Mouse (Mus musculus) C2C12 (cell line): ENCODE measurements at regions not wholly inside any gene's neighbourhood (a gene's known extent, or its start where the extent isn't known, plus 50 kb on each side); places are given as distances from the start of the nearest gene placed in this dataset.

ENCODE experiments used
- H3K27me3 ChIP-seq: one replicate; pipeline ENCODE4 v1.6.1; 2011; ENCODE audit not compliant: control insufficient read depth, insufficient read depth, insufficient read length
- H3K36me3 ChIP-seq: one replicate; pipeline ENCODE4 v1.6.1; 2011; ENCODE audit not compliant: control insufficient read depth, insufficient read depth
- H3K4me3 ChIP-seq: one replicate; pipeline ENCODE4 v1.5.1; 2011; ENCODE audit warnings: mild to moderate bottlenecking, control low read depth; ENCODE audit not compliant: poor library complexity, insufficient read depth, severe bottlenecking
- H3K79me2 ChIP-seq: one replicate; pipeline ENCODE4 v1.6.1; 2011; ENCODE audit not compliant: control insufficient read depth, insufficient read depth
- H3K79me3 ChIP-seq: one replicate; pipeline ENCODE4 v1.6.1; 2011; ENCODE audit warnings: low read depth, control low read depth
- H3ac ChIP-seq: one replicate; pipeline ENCODE3; 2011; ENCODE audit warnings: low read depth; ENCODE audit not compliant: control insufficient read depth, insufficient read length
- CEBPB ChIP-seq: IDR thresholded peaks from one replicate; pipeline ENCODE4 v1.6.1; 2011; ENCODE audit warnings: low read depth, mild to moderate bottlenecking, control low read depth, moderate library complexity
- CTCF ChIP-seq: IDR thresholded peaks from one replicate; pipeline ENCODE4 v1.5.1; 2011; ENCODE audit not compliant: control insufficient read depth, insufficient read depth, insufficient read length
- FOSL1 ChIP-seq: IDR thresholded peaks from one replicate; pipeline ENCODE4 v1.8.0; 2011; ENCODE audit warnings: mild to moderate bottlenecking, low read length; ENCODE audit not compliant: poor library complexity, insufficient read depth, severe bottlenecking
- MAX ChIP-seq: IDR thresholded peaks from one replicate; pipeline ENCODE4 v1.6.1; 2011; ENCODE audit warnings: mild to moderate bottlenecking, control low read depth
- MYOD1 ChIP-seq: IDR thresholded peaks from one replicate; pipeline ENCODE4 v1.6.1; 2011; ENCODE audit warnings: low read depth; ENCODE audit not compliant: control insufficient read depth, insufficient read length
- MYOG ChIP-seq: IDR thresholded peaks from one replicate; pipeline ENCODE4 v1.6.1; 2011; ENCODE audit not compliant: control insufficient read depth, insufficient read length; ENCODE audit errors: extremely low read depth
- USF1 ChIP-seq: IDR thresholded peaks from one replicate; pipeline ENCODE4 v1.6.1; 2011; ENCODE audit warnings: low read depth, mild to moderate bottlenecking, control low read depth, moderate library complexity

DNA sequence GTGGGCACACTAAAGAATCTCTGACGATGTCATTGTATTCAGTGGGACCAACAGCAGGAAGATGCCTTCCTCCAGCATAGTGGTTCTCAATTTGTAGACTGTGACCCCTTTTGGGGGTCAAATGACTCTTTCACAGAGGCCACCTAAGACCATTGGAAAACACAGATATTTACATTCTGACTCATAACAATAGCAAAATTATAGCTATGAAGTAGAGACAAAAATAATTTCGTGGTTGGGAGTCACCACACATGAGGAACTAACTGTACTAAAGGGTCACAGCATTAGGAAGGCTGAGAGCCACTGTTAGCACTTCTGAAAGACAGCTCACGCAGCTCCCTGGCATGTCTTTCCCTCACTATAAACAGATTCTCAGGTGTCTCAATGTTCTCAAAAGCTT lies 129.1 kb downstream of the Tent5c start:
- Histone ChIP-seq H3K27me3 (no peaks in the 10 kb centered on the region), H3ac (no peak overlapping the region), H3K79me3 (no peaks in the 10 kb centered on the region), H3K79me2 (no peaks in the 10 kb centered on the region), H3K36me3 (no peaks in the 10 kb centered on the region), H3K4me3 (no peak overlapping the region)
- no peak for TF ChIP-seq CEBPB
- TF ChIP-seq CTCF = no peak
- no peak for TF ChIP-seq MYOD1
- TF ChIP-seq MAX = no peak
- no peak for TF ChIP-seq USF1
- no peak for TF ChIP-seq FOSL1
- TF ChIP-seq MYOG = no peak

DNA sequence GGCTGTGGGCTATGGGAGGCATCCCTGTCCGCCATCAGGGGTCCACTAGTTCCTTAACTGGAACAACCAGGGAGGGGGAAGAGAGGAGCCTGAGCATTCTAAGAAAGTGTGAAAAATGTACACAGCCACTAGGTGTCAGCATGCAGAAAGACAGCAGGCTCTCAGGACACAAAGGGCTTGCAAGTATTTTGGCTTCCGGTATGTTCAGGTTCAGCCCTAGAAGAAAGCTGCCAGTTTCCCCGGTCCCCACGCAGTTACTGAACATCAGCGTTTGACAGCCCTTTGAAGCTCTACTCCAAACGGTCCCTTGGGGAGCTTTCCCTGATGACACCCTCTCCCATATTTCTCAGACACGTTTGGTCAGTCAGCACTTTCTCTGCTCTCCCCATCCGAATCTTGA lies 130.1 kb downstream of the Tent5c start:
- no peak for TF ChIP-seq FOSL1
- TF ChIP-seq MYOG = no peak
- TF ChIP-seq USF1 = no peak
- no peak for TF ChIP-seq MAX
- no peak for TF ChIP-seq CEBPB
- no peak for TF ChIP-seq MYOD1
- TF ChIP-seq CTCF = peak; percentile 36

DNA sequence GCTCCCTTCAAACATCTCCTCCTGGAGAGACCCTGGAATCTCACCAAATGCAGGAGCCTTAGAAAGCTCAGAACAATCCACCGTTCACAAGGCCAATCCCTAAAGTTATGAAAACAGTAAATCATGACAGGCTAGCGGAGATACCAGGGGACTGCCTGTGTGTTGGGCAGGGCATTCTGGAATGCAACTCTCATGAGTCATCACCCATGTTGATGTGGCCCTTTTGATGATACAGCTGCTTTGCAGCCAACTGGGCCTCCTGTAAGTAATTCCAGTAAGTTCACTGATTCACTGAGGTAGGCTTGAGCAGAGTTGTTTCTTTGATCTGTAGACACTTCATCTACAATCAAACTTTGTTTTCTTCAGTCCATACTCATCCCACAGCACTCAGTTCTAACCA lies 155.6 kb downstream of the Tent5c start:
- Histone ChIP-seq H3K4me3 (no peak overlapping the region), H3ac (no peak overlapping the region), H3K79me2 (no peaks in the 10 kb centered on the region), H3K36me3 (no peaks in the 10 kb centered on the region), H3K27me3 (no peaks in the 10 kb centered on the region), H3K79me3 (no peaks in the 10 kb centered on the region)
- TF ChIP-seq MYOD1 (peak; percentile 80), MYOG (no peak), CEBPB (no peak), FOSL1 (peak; percentile 94), MAX (no peak), CTCF (no peak), USF1 (no peak)

More for the DNA sequence above, 130.1 kb downstream of the Tent5c start:
- no peaks in the 10 kb centered on the region for H3K79me3 ChIP-seq
- H3K27me3 ChIP-seq = no peaks in the 10 kb centered on the region
- no peaks in the 10 kb centered on the region for H3K36me3 ChIP-seq
- H3K4me3 ChIP-seq = no peak overlapping the region
- H3K79me2 ChIP-seq = no peaks in the 10 kb centered on the region
- no peak overlapping the region for H3ac ChIP-seq

DNA sequence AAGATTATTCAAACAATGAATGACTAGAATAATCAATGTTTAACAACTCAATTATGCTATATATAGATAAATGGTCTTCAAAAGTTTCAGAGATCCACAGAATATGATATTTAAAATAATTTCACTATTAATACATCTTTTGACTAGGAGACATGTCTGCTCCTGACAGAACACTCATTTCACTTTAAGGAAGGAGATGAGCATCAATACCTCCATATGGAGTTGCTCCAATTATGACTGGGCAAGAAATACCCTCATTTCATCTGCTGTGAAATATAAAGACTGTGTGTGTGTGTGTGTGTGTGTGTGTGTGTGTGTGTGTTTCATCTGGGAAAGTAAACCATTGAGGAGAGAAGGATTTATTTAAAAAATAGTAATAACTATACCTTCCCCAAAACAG lies 156.2 kb upstream of the Wdr3 start:
- H3ac ChIP-seq = no peak overlapping the region
- H3K4me3 ChIP-seq = no peak overlapping the region
- no peaks in the 10 kb centered on the region for H3K79me2 ChIP-seq
- TF ChIP-seq MYOD1 (no peak), USF1 (no peak), MAX (no peak), CTCF (no peak), MYOG (no peak), FOSL1 (no peak), CEBPB (no peak)
- H3K36me3 ChIP-seq = no peaks in the 10 kb centered on the region
- no peaks in the 10 kb centered on the region for H3K79me3 ChIP-seq
- no peaks in the 10 kb centered on the region for H3K27me3 ChIP-seq

DNA sequence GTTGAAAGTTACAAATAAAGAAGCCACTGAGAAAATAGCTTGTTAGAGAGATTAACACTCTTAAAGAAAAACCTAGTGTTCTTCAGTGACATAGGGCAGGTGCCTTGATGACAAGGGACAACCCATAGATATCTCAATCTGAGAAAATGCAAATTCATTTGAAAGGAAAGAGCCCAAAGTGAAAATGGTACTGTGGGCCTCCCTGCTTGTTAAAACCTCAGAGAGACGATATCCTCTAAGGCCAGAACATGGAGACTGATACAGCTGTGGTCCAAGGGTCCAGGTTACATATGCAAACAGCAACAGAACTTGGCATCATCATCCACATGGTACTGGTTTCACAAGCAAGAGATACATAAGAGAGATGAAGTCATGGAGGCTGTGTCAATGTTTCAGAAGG lies 125.6 kb upstream of the Wdr3 start:
- Histone ChIP-seq H3K79me3 (no peaks in the 10 kb centered on the region), H3K79me2 (no peaks in the 10 kb centered on the region), H3ac (no peak overlapping the region), H3K27me3 (no peaks in the 10 kb centered on the region), H3K4me3 (no peak overlapping the region), H3K36me3 (no peaks in the 10 kb centered on the region)
- TF ChIP-seq MAX = no peak
- TF ChIP-seq CEBPB = no peak
- no peak for TF ChIP-seq MYOD1
- TF ChIP-seq MYOG = no peak
- no peak for TF ChIP-seq FOSL1
- no peak for TF ChIP-seq CTCF
- no peak for TF ChIP-seq USF1

DNA sequence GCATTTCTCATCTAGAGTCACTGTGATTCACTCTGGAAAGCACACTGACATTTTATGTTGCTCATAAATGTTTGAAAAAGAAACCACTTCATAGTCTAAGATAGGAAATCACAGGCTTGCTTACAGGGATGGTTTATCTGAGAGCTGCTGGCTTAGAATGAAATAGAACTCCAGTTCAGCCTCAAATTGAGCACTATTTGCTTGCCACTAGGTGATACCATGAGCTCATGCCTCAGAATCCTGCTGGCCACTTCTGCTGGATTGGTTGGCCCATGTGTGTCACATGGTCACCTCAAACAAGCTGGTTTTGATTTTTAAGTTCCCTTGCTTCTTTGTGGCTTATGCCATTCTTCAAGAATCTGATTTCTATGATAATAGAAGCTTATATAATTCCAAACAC lies 104.8 kb upstream of the Wdr3 start:
- no peak overlapping the region for H3K4me3 ChIP-seq
- H3K36me3 ChIP-seq = no peaks in the 10 kb centered on the region
- H3K79me3 ChIP-seq = no peaks in the 10 kb centered on the region
- H3ac ChIP-seq = no peak overlapping the region
- no peaks in the 10 kb centered on the region for H3K79me2 ChIP-seq
- no peaks in the 10 kb centered on the region for H3K27me3 ChIP-seq
- TF ChIP-seq MYOG = no peak
- no peak for TF ChIP-seq CEBPB
- TF ChIP-seq USF1 = no peak
- no peak for TF ChIP-seq MYOD1
- TF ChIP-seq CTCF = no peak
- no peak for TF ChIP-seq FOSL1
